ENCODE assay signal across 20 mouse cellular contexts in genomic region chr12:68585524-68585872, GRCm38 (mm10).
DNase-seq lines count a peak whose midpoint lies in the region; ATAC-seq and TF ChIP-seq lines count a peak whose summit lies in the region.
"Had no signal": no experiment of that assay in that cellular context is flagged by ENCODE, and none has a peak within 500 bp of the region (broad histone marks: within the 10 kb centered on the region; RNA-seq: fewer than 3 reads in every experiment).

No protein-coding gene starts in this region.

- no peaks in the 10 kb centered on the region for H3K27me3 ChIP-seq in forebrain, embryonic 12.5 days
- H3K27me3 ChIP-seq in forebrain, postnatal 0 days (ENCODE audit: insufficient read depth, low read length): no peaks in the 10 kb centered on the region
- no peaks in the 10 kb centered on the region for H3K27me3 ChIP-seq in heart, embryonic 15.5 days
- no peaks in the 10 kb centered on the region for H3K27me3 ChIP-seq in midbrain, embryonic 13.5 days
- H3K27me3 ChIP-seq in midbrain, postnatal 0 days (ENCODE audit: insufficient read depth, low read length): no peaks in the 10 kb centered on the region
- no peaks in the 10 kb centered on the region for H3K27me3 ChIP-seq in neural tube, embryonic 14.5 days (ENCODE audit: control insufficient read depth, insufficient read depth, low read length)
- H3K27me3 ChIP-seq: embryonic facial prominence, embryonic 15.5 days; intestine, embryonic 15.5 days had no signal

- peaks cover 9% of the 10 kb centered on the region; the same call in 1 of the 2 replicates for H3K4me1 ChIP-seq in forebrain, embryonic 12.5 days
- peaks cover 6% of the 10 kb centered on the region; the same call in 1 of the 2 replicates for H3K4me1 ChIP-seq in forebrain, postnatal 0 days (ENCODE audit: insufficient read depth)
- H3K4me1 ChIP-seq in heart, embryonic 15.5 days (replicated peaks): peaks cover 11% of the 10 kb centered on the region; the same call in 1 of the 2 replicates
- H3K4me1 ChIP-seq in midbrain, embryonic 13.5 days (replicated peaks): peaks cover 12% of the 10 kb centered on the region
- no peaks in the 10 kb centered on the region for H3K4me1 ChIP-seq in midbrain, postnatal 0 days (ENCODE audit: insufficient read depth, low read length)
- peaks cover 8% of the 10 kb centered on the region; the same call in 1 of the 2 replicates for H3K4me1 ChIP-seq in neural tube, embryonic 14.5 days (ENCODE audit: control insufficient read depth, insufficient read depth, low read length)
- H3K4me1 ChIP-seq: embryonic facial prominence, embryonic 15.5 days; hindbrain, embryonic 10.5 days; intestine, embryonic 15.5 days had no signal

- 22% methylated on average over 3 of the region's 3 CpGs for WGBS in forebrain, embryonic 12.5 days
- 21% methylated on average over 3 of the region's 3 CpGs for WGBS in forebrain, postnatal 0 days
- 87% methylated on average over 3 of the region's 3 CpGs for WGBS in heart, embryonic 15.5 days
- 51% methylated on average over 3 of the region's 3 CpGs for WGBS in midbrain, embryonic 13.5 days
- 58% methylated on average over 3 of the region's 3 CpGs for WGBS in midbrain, postnatal 0 days
- WGBS in neural tube, embryonic 14.5 days: 24% methylated on average over 3 of the region's 3 CpGs

- no peaks in the 10 kb centered on the region for H3K36me3 ChIP-seq in forebrain, embryonic 12.5 days (replicated peaks)
- H3K36me3 ChIP-seq in forebrain, postnatal 0 days (ENCODE audit: insufficient read depth): no peaks in the 10 kb centered on the region
- H3K36me3 ChIP-seq in heart, embryonic 15.5 days: no peaks in the 10 kb centered on the region
- no peaks in the 10 kb centered on the region for H3K36me3 ChIP-seq in midbrain, embryonic 13.5 days
- no peaks in the 10 kb centered on the region for H3K36me3 ChIP-seq in midbrain, postnatal 0 days (ENCODE audit: insufficient read depth, low read length)
- no peaks in the 10 kb centered on the region for H3K36me3 ChIP-seq in neural tube, embryonic 14.5 days (ENCODE audit: control insufficient read depth, insufficient read depth, low read length)
- H3K36me3 ChIP-seq: embryonic facial prominence, embryonic 15.5 days; G1E; hindbrain, embryonic 10.5 days; intestine, embryonic 15.5 days had no signal

- no peak overlapping the region for H3K27ac ChIP-seq in forebrain, embryonic 12.5 days
- H3K27ac ChIP-seq in forebrain, postnatal 0 days (ENCODE audit: low read depth, low read length): no peak overlapping the region
- peak overlapping the region; percentile 34; the same call in 1 of the 2 replicates for H3K27ac ChIP-seq in heart, embryonic 15.5 days
- H3K27ac ChIP-seq in midbrain, embryonic 13.5 days: no peak overlapping the region
- H3K27ac ChIP-seq in midbrain, postnatal 0 days (ENCODE audit: low read depth, low read length): no peak overlapping the region
- no peak overlapping the region for H3K27ac ChIP-seq in neural tube, embryonic 14.5 days (ENCODE audit: low read depth, low read length)
- H3K27ac ChIP-seq: embryonic facial prominence, embryonic 15.5 days; gastrocnemius, adult 2 months; hindbrain, embryonic 10.5 days; intestine, embryonic 15.5 days had no signal

- ATAC-seq in forebrain, embryonic 12.5 days (ENCODE audit: low FRiP score): peak; percentile 45; the same call in 1 of the 2 replicates
- ATAC-seq in forebrain, postnatal 0 days: no peak
- ATAC-seq in heart, embryonic 15.5 days (replicated peaks; ENCODE audit: insufficient number of reproducible peaks, insufficient read depth, low FRiP score, low read depth): no peak
- ATAC-seq in midbrain, embryonic 13.5 days: 0 out of 2 replicates have a peak, but pooled peaks have one; percentile 40
- no peak for ATAC-seq in midbrain, postnatal 0 days (ENCODE audit: low FRiP score)
- ATAC-seq in neural tube, embryonic 14.5 days (ENCODE audit: low read depth): peak; percentile 63; the same call in 1 of the 2 replicates
- ATAC-seq: CD4-positive, CD25-positive, alpha-beta regulatory T cell, adult 4 months; intestine, embryonic 15.5 days had no signal

- TF ChIP-seq CTCF in forebrain, postnatal 0 days (IDR thresholded peaks at IDR 0.05; ENCODE audit: low read depth): no peak
- TF ChIP-seq CTCF in midbrain, postnatal 0 days (IDR thresholded peaks at IDR 0.05): no peak

- DNase-seq in forebrain, postnatal 0 days: no peak
- no peak for DNase-seq in heart, postnatal 25 days (ENCODE audit: low spot score)
- DNase-seq in midbrain, postnatal 0 days (ENCODE audit: low spot score): no peak
- DNase-seq in ovary, postnatal 36 days (ENCODE audit: low spot score): no peak
- DNase-seq: B cell, adult 2 months; cerebellum, adult 8-10 months; cerebellum, postnatal 14 days; embryo, embryonic 11 days; gastrocnemius, adult 2 months; gastrocnemius, postnatal 25 days had no signal

- H3K4me2 ChIP-seq in forebrain, embryonic 12.5 days: no peak overlapping the region
- no peak overlapping the region for H3K4me2 ChIP-seq in forebrain, postnatal 0 days (ENCODE audit: low read depth)
- no peak overlapping the region for H3K4me2 ChIP-seq in heart, embryonic 15.5 days
- H3K4me2 ChIP-seq in midbrain, embryonic 13.5 days (replicated peaks): no peak overlapping the region
- H3K4me2 ChIP-seq in midbrain, postnatal 0 days (ENCODE audit: low read depth, low read length, poor library complexity, severe bottlenecking): no peak overlapping the region
- H3K4me2 ChIP-seq in neural tube, embryonic 14.5 days (ENCODE audit: low read depth, low read length): no peak overlapping the region
- H3K4me2 ChIP-seq: embryonic facial prominence, embryonic 15.5 days; intestine, embryonic 15.5 days had no signal

- no peaks in the 10 kb centered on the region for H3K9me3 ChIP-seq in forebrain, embryonic 12.5 days
- H3K9me3 ChIP-seq in forebrain, postnatal 0 days (ENCODE audit: low read length): no peaks in the 10 kb centered on the region
- no peaks in the 10 kb centered on the region for H3K9me3 ChIP-seq in heart, embryonic 15.5 days (replicated peaks)
- H3K9me3 ChIP-seq in midbrain, embryonic 13.5 days: no peaks in the 10 kb centered on the region
- no peaks in the 10 kb centered on the region for H3K9me3 ChIP-seq in midbrain, postnatal 0 days (ENCODE audit: low read length)
- H3K9me3 ChIP-seq in neural tube, embryonic 14.5 days (ENCODE audit: control insufficient read depth, low read length): no peaks in the 10 kb centered on the region
- H3K9me3 ChIP-seq: embryonic facial prominence, embryonic 15.5 days; G1E; hindbrain, embryonic 10.5 days; intestine, embryonic 15.5 days had no signal

- H3K9ac ChIP-seq in forebrain, embryonic 12.5 days: no peak overlapping the region
- H3K9ac ChIP-seq in forebrain, postnatal 0 days: no peak overlapping the region
- no peak overlapping the region for H3K9ac ChIP-seq in heart, embryonic 15.5 days
- no peak overlapping the region for H3K9ac ChIP-seq in midbrain, embryonic 13.5 days (replicated peaks)
- H3K9ac ChIP-seq in midbrain, postnatal 0 days (replicated peaks; ENCODE audit: low read length, poor library complexity, severe bottlenecking): no peak overlapping the region
- no peak overlapping the region for H3K9ac ChIP-seq in neural tube, embryonic 14.5 days (replicated peaks; ENCODE audit: low read depth, low read length)
- H3K9ac ChIP-seq: embryonic facial prominence, embryonic 15.5 days; intestine, embryonic 15.5 days had no signal

- H3K4me3 ChIP-seq in forebrain, embryonic 12.5 days (replicated peaks): no peak overlapping the region
- H3K4me3 ChIP-seq in forebrain, postnatal 0 days (ENCODE audit: low read depth, low read length): no peak overlapping the region
- H3K4me3 ChIP-seq in heart, embryonic 15.5 days: no peak overlapping the region
- no peak overlapping the region for H3K4me3 ChIP-seq in midbrain, embryonic 13.5 days (replicated peaks)
- no peak overlapping the region for H3K4me3 ChIP-seq in midbrain, postnatal 0 days (ENCODE audit: low read depth, low read length)
- H3K4me3 ChIP-seq in neural tube, embryonic 14.5 days (ENCODE audit: low read depth, low read length): no peak overlapping the region
- H3K4me3 ChIP-seq: embryonic facial prominence, embryonic 15.5 days; erythroblast, embryonic 14.5 days; gastrocnemius, adult 2 months; hindbrain, embryonic 10.5 days; intestine, embryonic 15.5 days had no signal

- intact Hi-C loops in heart, postnatal 25 days (cut with DNase I): no loop called here

Comparison
In these comparisons a context has a peak if more than half of its experiments do, and no peak if none do; other contexts are left out.
1. ATAC-seq: peak in forebrain, embryonic 12.5 days (single experiment), midbrain, embryonic 13.5 days (single experiment) and neural tube, embryonic 14.5 days (single experiment); none in forebrain, postnatal 0 days (single experiment), heart, embryonic 15.5 days (single experiment) and midbrain, postnatal 0 days (single experiment).